Mouse (Mus musculus): ENCODE measurements around the gene Mecom. TPM values are rescaled to one million over a fixed set of nuclear protein-coding genes. Genes with fewer than 3 reads are reported as not detected.

Gene Mecom
- polyA plus RNA-seq, 1 experiment from 2014 or later: 19.5 TPM

GRCm38 (mm10) chr3:30059615-30060014 lies 488.2 kb downstream of the Mecom start:
- H3K4me1 ChIP-seq (replicated peaks; ENCODE audit: control insufficient read depth, insufficient read depth, low read length): no peaks in the 10 kb centered on the region
- H3K27me3 ChIP-seq (ENCODE audit: control insufficient read depth, insufficient read depth, low read length): no peaks in the 10 kb centered on the region
- no peaks in the 10 kb centered on the region for H3K36me3 ChIP-seq (ENCODE audit: control insufficient read depth, insufficient read depth, low read length)
- DNase-seq (ENCODE audit: low spot score) (no peak), ATAC-seq (replicated peaks; ENCODE audit: low FRiP score) (no peak)
- 88% methylated on average over 4 of the region's 4 CpGs for WGBS
- H3K9ac ChIP-seq (ENCODE audit: low read length): no peak overlapping the region
- H3K27ac ChIP-seq (ENCODE audit: low read depth, low read length): no peak overlapping the region
- no peaks in the 10 kb centered on the region for H3K9me3 ChIP-seq (ENCODE audit: control insufficient read depth, low read length)
- no peak overlapping the region for H3K4me3 ChIP-seq (ENCODE audit: low read depth, low read length)
- H3K4me2 ChIP-seq (ENCODE audit: low read depth, low read length, severe bottlenecking): no peak overlapping the region

GRCm38 (mm10) chr3:30051287-30051686 lies 496.5 kb downstream of the Mecom start:
- Histone ChIP-seq H3K4me1 (replicated peaks; ENCODE audit: control insufficient read depth, insufficient read depth, low read length) (no peaks in the 10 kb centered on the region), H3K27ac (ENCODE audit: low read depth, low read length) (no peak overlapping the region), H3K9ac (ENCODE audit: low read length) (no peak overlapping the region), H3K4me2 (ENCODE audit: low read depth, low read length, severe bottlenecking) (no peak overlapping the region), H3K9me3 (ENCODE audit: control insufficient read depth, low read length) (no peaks in the 10 kb centered on the region), H3K4me3 (ENCODE audit: low read depth, low read length) (no peak overlapping the region), H3K27me3 (ENCODE audit: control insufficient read depth, insufficient read depth, low read length) (no peaks in the 10 kb centered on the region), H3K36me3 (ENCODE audit: control insufficient read depth, insufficient read depth, low read length) (no peaks in the 10 kb centered on the region)
- 87% methylated on average over 6 of the region's 6 CpGs for WGBS
- no peak for DNase-seq (ENCODE audit: low spot score)
- no peak for ATAC-seq (replicated peaks; ENCODE audit: low FRiP score)

- Histone ChIP-seq H3K27me3 (ENCODE audit: control insufficient read depth, insufficient read depth, low read length) (no peaks in the 10 kb centered on the region), H3K9me3 (ENCODE audit: control insufficient read depth, low read length) (no peaks in the 10 kb centered on the region), H3K4me3 (ENCODE audit: low read depth, low read length) (no peak overlapping the region), H3K9ac (ENCODE audit: low read length) (no peak overlapping the region), H3K36me3 (ENCODE audit: control insufficient read depth, insufficient read depth, low read length) (no peaks in the 10 kb centered on the region), H3K27ac (ENCODE audit: low read depth, low read length) (no peak overlapping the region), H3K4me1 (replicated peaks; ENCODE audit: control insufficient read depth, insufficient read depth, low read length) (no peaks in the 10 kb centered on the region), H3K4me2 (ENCODE audit: low read depth, low read length, severe bottlenecking) (no peak overlapping the region)
- ATAC-seq (replicated peaks; ENCODE audit: low FRiP score) (no peak), DNase-seq (ENCODE audit: low spot score) (no peak)
- WGBS: 84% methylated on average over 5 of the region's 5 CpGs
Measured at GRCm38 (mm10) chr3:30050795-30051194, 497.0 kb downstream of the Mecom start.

- no peak overlapping the region for H3K27ac ChIP-seq (ENCODE audit: low read depth, low read length)
- WGBS: 79% methylated on average over 5 of the region's 5 CpGs
- no peak for DNase-seq (ENCODE audit: low spot score)
- no peak overlapping the region for H3K4me3 ChIP-seq (ENCODE audit: low read depth, low read length)
- H3K27me3 ChIP-seq (ENCODE audit: control insufficient read depth, insufficient read depth, low read length): no peaks in the 10 kb centered on the region
- H3K9ac ChIP-seq (ENCODE audit: low read length): no peak overlapping the region
- no peak for ATAC-seq (replicated peaks; ENCODE audit: low FRiP score)
- no peak overlapping the region for H3K4me2 ChIP-seq (ENCODE audit: low read depth, low read length, severe bottlenecking)
- H3K9me3 ChIP-seq (ENCODE audit: control insufficient read depth, low read length): no peaks in the 10 kb centered on the region
- no peaks in the 10 kb centered on the region for H3K4me1 ChIP-seq (replicated peaks; ENCODE audit: control insufficient read depth, insufficient read depth, low read length)
- no peaks in the 10 kb centered on the region for H3K36me3 ChIP-seq (ENCODE audit: control insufficient read depth, insufficient read depth, low read length)
Measured at GRCm38 (mm10) chr3:30048792-30049191, 499.0 kb downstream of the Mecom start.

- Histone ChIP-seq H3K4me1 (replicated peaks; ENCODE audit: control insufficient read depth, insufficient read depth, low read length) (no peaks in the 10 kb centered on the region), H3K36me3 (ENCODE audit: control insufficient read depth, insufficient read depth, low read length) (no peaks in the 10 kb centered on the region), H3K27me3 (ENCODE audit: control insufficient read depth, insufficient read depth, low read length) (no peaks in the 10 kb centered on the region), H3K4me3 (ENCODE audit: low read depth, low read length) (no peak overlapping the region), H3K4me2 (ENCODE audit: low read depth, low read length, severe bottlenecking) (no peak overlapping the region), H3K27ac (ENCODE audit: low read depth, low read length) (no peak overlapping the region), H3K9me3 (ENCODE audit: control insufficient read depth, low read length) (no peaks in the 10 kb centered on the region), H3K9ac (ENCODE audit: low read length) (no peak overlapping the region)
- WGBS: 27% methylated on average over 4 of the region's 4 CpGs
- DNase-seq (ENCODE audit: low spot score) (no peak), ATAC-seq (replicated peaks; ENCODE audit: low FRiP score) (no peak)
Measured at GRCm38 (mm10) chr3:30048157-30048556, 499.7 kb downstream of the Mecom start.

GRCm38 (mm10) chr3:30043525-30043924 lies 504.3 kb downstream of the Mecom start:
- H3K9me3 ChIP-seq (ENCODE audit: control insufficient read depth, low read length): no peaks in the 10 kb centered on the region
- ATAC-seq (replicated peaks; ENCODE audit: low FRiP score): no peak
- no peak overlapping the region for H3K4me3 ChIP-seq (ENCODE audit: low read depth, low read length)
- H3K27ac ChIP-seq (ENCODE audit: low read depth, low read length): no peak overlapping the region
- 95% methylated on average over 3 of the region's 3 CpGs for WGBS
- no peak for DNase-seq (ENCODE audit: low spot score)
- no peak overlapping the region for H3K4me2 ChIP-seq (ENCODE audit: low read depth, low read length, severe bottlenecking)
- H3K4me1 ChIP-seq (replicated peaks; ENCODE audit: control insufficient read depth, insufficient read depth, low read length): no peaks in the 10 kb centered on the region
- H3K36me3 ChIP-seq (ENCODE audit: control insufficient read depth, insufficient read depth, low read length): no peaks in the 10 kb centered on the region
- no peaks in the 10 kb centered on the region for H3K27me3 ChIP-seq (ENCODE audit: control insufficient read depth, insufficient read depth, low read length)
- no peak overlapping the region for H3K9ac ChIP-seq (ENCODE audit: low read length)

GRCm38 (mm10) chr3:30038545-30038944 lies 509.3 kb downstream of the Mecom start:
- DNase-seq (ENCODE audit: low spot score): no peak
- Histone ChIP-seq H3K9me3 (ENCODE audit: control insufficient read depth, low read length) (no peaks in the 10 kb centered on the region), H3K36me3 (ENCODE audit: control insufficient read depth, insufficient read depth, low read length) (no peaks in the 10 kb centered on the region), H3K9ac (ENCODE audit: low read length) (no peak overlapping the region), H3K4me3 (ENCODE audit: low read depth, low read length) (no peak overlapping the region), H3K4me2 (ENCODE audit: low read depth, low read length, severe bottlenecking) (no peak overlapping the region), H3K27me3 (ENCODE audit: control insufficient read depth, insufficient read depth, low read length) (no peaks in the 10 kb centered on the region), H3K27ac (ENCODE audit: low read depth, low read length) (no peak overlapping the region), H3K4me1 (replicated peaks; ENCODE audit: control insufficient read depth, insufficient read depth, low read length) (no peaks in the 10 kb centered on the region)
- ATAC-seq (replicated peaks; ENCODE audit: low FRiP score): no peak
- 90% methylated on average over 3 of the region's 3 CpGs for WGBS

- 90% methylated on average over 13 of the region's 13 CpGs for WGBS
- H3K4me2 ChIP-seq (ENCODE audit: low read depth, low read length, severe bottlenecking): no peak overlapping the region
- no peak overlapping the region for H3K27ac ChIP-seq (ENCODE audit: low read depth, low read length)
- H3K36me3 ChIP-seq (ENCODE audit: control insufficient read depth, insufficient read depth, low read length): no peaks in the 10 kb centered on the region
- no peaks in the 10 kb centered on the region for H3K27me3 ChIP-seq (ENCODE audit: control insufficient read depth, insufficient read depth, low read length)
- no peak for ATAC-seq (replicated peaks; ENCODE audit: low FRiP score)
- no peak for DNase-seq (ENCODE audit: low spot score)
- no peak overlapping the region for H3K9ac ChIP-seq (ENCODE audit: low read length)
- no peaks in the 10 kb centered on the region for H3K9me3 ChIP-seq (ENCODE audit: control insufficient read depth, low read length)
- H3K4me3 ChIP-seq (ENCODE audit: low read depth, low read length): no peak overlapping the region
- no peaks in the 10 kb centered on the region; the same call in 1 of the 2 replicates for H3K4me1 ChIP-seq (replicated peaks; ENCODE audit: control insufficient read depth, insufficient read depth, low read length)
Measured at GRCm38 (mm10) chr3:30019961-30020360, 527.8 kb downstream of the Mecom start.

GRCm38 (mm10) chr3:30019411-30019810 lies 528.4 kb downstream of the Mecom start:
- DNase-seq (ENCODE audit: low spot score) (no peak), ATAC-seq (replicated peaks; ENCODE audit: low FRiP score) (no peak)
- Histone ChIP-seq H3K27me3 (ENCODE audit: control insufficient read depth, insufficient read depth, low read length) (no peaks in the 10 kb centered on the region), H3K9me3 (ENCODE audit: control insufficient read depth, low read length) (no peaks in the 10 kb centered on the region), H3K27ac (ENCODE audit: low read depth, low read length) (no peak overlapping the region), H3K4me3 (ENCODE audit: low read depth, low read length) (no peak overlapping the region), H3K4me1 (replicated peaks; ENCODE audit: control insufficient read depth, insufficient read depth, low read length) (no peaks in the 10 kb centered on the region; the same call in 1 of the 2 replicates), H3K36me3 (ENCODE audit: control insufficient read depth, insufficient read depth, low read length) (no peaks in the 10 kb centered on the region), H3K9ac (ENCODE audit: low read length) (no peak overlapping the region), H3K4me2 (ENCODE audit: low read depth, low read length, severe bottlenecking) (no peak overlapping the region)
- 80% methylated on average over 8 of the region's 8 CpGs for WGBS
